Mouse (Mus musculus) retina, postnatal 7 days (tissue): ENCODE data around the gene Aif1.
"Not testable (repeated sequence)": the region's sequence is repeated elsewhere in the genome, so short reads cannot be mapped to it uniquely, and the experiment has no call there.

Source experiments
- DNase-seq: peaks from one replicate; pipeline ENCODE4 v3.0.0-alpha.2; 2012; ENCODE audit warnings: low read depth, low spot score

Gene Aif1

DNA sequence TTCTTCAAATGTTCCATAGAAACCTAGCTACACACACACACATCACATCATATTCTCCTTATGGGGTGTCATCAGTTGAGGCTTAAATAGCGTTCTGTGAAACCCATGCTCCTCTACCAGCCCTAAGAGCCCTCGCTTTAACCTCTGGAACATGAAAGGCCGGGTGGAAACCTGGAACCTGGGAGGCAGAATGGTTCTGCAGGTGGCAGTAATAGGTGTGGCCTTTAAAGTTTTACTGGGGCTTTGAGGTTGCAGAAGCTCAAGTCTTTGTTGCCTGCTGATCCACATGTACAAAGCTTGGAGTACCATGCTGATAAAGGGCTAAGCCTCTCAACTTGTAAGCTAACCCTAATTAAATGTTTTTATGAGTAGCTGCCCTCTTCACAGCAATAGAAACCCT is 28.5 kb downstream of the Aif1 start:
- no peak for DNase-seq

DNA sequence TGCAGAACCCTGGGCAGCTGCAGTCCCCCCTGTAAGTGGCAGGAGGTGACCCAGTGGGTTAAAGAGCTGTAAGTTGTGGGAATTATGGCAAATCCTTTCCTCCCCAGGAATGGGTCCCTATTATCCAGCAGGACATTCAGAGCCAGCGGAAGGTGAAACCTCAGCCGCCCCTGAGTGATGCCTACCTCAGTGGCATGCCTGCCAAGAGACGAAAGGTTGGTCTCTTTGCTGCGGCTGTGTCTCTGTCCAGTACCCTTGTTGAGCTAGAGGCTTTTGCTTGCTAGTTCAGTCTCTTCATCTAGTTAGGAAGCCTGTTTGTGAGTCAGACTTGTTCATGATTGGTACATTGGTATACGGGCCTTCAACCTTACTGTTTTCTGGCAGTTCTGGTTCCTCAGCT is 29.7 kb downstream of the Aif1 start:
- no peak for DNase-seq

DNA sequence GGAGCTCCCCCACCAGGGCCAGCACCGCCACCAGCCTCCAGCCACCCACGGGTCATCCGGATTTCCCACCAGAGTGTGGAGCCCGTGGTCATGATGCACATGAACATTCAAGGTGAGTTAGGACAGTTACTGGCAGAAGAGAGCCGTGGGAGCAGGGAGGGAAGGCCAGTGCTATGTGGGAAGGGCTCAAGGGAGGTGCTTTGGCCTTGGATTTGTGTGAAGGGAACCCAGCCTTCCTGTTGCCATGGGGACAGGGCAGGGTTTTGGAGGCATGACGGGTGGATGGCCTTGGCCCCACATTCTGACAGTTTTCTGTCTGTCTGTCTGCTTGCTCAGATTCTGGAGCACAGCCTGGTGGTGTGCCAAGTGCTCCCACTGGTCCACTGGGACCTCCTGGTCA is 33.9 kb downstream of the Aif1 start:
- DNase-seq: no peak

DNA sequence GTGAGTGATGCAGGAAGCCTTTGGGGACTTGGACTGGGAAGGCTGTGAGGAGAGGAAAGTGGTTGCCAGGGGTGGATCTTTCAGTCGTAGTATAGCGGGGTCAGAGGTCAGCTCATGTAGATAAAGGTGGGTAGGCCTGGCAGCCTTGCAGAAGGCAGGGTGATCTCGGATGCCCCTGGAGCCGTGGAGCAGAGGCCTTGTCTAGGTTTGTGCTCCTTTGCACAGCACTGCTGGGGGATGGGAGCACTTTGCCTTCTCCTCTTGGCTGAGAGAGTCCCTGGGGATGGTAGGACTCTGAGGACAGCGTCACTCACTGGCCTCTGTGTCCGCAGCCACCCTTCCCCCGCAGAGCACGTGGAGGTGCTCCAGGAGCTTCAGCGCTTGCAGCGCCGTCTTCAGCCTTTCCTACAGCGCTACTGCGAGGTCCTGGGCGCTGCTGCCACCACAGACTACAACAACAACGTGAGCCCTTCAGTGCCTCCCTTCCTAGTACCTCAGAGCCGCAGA is 35.3 kb downstream of the Aif1 start:
- no peak for DNase-seq

DNA sequence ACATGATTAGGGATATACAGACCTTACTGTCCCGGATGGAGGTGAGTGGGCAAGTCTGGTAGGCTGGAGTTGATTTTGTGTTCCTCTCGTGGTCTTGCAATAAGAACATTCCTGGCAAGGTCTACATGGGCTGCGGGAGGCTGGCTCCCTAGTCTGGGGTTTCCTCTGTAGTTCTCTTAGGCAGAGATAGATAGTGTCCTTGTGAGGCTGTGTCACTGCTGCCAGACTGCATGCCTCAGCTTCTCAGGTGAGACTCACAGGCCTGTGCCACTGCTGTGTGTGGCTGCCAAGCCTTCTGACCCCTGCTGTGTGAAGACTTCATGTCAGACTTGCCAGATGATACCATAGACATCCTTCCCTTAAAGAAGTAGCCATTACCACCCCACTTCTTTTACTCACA is 36.6 kb downstream of the Aif1 start:
- no peak for DNase-seq

DNA sequence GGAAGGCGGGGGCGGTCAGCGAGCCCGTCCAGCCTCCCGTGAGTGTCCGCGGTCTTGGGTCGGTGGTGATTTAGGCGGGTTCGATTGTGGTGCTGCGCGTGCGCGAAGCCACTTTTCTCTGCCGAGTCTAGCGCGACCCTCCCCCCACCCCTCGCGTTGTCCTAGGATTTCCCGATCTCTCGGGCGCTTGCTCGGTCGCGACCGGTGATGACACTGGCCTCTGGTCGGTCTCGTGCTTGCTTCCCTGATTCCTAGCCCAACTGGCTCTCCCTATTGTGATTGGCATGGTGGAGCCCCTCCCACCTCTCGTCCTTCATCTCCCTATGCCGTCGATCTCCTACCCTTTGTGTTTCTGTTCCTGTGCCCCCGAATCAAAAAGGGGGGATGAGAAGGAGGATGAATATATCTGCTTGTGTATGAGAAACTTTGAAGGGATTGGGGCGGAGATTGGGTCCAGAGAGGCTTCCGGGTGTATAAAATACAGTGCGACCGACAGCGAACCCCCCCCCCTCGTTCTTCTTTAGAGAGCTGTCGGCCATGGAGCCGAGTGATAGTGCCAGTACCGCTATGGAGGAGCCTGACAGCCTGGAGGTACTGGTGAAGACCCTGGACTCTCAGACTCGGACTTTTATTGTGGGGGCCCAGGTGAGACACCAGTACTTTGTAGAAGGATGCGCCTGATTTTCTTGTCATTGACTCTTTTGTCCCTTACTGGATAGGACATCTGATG is 40.1 kb downstream of the Aif1 start:
- no peak for DNase-seq

DNA sequence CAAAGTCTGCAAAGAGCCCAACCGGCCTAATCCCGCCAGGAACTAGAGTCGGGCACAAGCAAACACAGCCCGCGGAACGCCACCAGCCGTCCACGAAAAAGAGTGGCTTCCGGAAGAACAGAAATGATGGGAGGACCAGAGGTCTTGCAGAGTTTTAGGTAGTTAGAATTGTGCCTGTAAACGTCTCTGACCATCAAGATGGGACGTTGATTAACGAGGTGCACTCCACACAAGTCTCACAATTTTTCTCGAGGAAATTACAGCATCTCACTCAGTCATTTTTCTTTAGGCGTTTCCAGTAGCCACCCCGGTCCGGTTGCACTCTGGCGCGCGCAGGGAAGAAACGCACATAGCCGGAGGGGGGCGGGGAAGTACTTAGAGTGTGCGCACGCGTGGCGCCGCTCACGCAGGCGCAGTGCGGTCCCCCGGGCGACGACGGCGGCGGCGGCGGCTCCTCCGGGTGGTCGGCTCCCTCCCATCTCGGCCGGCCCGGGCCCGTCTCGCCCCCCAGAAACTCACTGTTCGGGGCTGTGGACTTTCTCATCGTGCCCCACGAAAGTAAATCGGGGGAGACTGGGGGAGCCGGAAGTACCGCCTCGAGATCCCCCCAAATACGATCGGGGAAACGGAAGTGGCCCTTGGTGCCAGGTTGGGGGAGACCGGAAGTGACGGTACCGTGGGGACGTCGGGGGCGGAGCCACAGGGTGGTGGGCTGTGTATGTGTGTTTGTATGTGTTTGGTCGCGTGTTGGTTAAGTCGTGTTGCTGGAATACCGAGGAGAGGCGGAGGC is 40.9 kb downstream of the Aif1 start, which contains the start of gene Bag6:
Gene Bag6, plus strand, starts transcription at position 378 of the 790 bp plus-strand sequence.
- peak; percentile 93 for DNase-seq

DNA sequence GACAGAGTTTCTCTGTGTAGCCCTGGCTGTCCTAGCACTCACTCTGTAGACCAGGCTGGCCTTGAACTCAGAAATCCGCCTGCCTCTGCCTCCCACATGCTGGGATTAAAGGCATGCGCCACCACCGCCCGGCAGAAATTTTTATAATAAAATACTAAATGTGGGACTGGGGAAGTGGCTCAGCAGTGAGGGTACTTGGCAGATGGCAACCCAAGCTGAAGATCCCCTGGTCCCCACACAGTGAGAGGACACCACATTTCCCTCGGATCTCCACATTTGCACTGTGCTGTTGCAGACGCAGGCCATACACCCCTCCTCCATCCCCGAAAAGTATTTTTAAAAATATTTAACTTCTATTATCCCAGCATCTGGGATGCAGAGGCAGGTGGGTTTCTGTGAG is 42.4 kb downstream of the Aif1 start:
- no peak for DNase-seq

DNA sequence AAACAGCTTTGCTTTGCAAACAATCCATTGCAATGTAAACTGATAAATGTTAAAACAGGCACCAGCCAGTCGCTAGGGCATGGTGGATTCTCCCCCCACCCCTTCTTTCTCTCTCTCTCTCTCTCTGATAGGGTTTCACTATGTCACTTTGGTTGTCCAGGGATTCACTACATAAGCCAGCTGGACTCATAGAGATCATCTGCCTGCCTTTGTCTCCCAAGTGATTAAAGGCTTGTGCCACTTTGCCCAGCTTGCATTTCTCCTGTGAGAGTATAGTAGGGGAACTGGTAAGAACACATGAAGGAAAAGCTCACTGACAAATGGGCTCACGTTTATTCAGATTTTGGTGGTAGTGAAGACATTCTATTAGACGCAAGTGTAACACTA is 43.7 kb downstream of the Aif1 start:
- DNase-seq: no peak

DNA sequence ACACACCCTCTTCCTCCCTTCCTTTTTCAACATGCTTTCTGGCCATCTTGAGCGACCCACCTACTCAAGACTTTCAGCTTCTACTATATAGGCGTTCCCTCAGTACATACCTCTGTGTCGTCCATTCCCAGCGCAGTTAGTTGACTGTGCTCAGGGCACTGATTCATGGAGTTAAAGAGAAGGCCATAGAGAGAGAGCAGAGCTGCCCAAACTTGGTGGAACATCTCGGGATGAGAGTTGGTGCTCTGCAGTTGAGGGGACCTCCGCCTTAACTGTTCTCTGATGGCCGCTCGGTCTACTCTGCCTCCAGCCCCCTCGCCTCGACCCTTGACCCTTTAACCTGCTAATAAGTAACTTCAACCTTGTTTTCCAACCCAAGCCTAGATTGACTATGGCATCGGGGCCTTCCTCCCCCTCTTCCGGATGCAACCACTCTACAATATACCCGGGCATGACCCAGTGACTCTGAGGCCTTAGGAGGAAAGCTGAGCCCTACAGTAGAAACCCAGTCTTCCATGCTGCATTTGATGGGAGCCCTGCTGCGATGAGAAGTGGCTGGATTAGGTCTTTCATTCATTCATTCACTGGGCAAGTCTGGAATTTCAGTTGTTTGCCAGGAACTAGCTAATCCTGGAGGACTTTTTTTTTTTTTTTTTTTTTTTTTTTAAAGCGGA is 44.2 kb downstream of the Aif1 start, which contains the start of gene Apom:
Gene Apom, minus strand, starts transcription at position 551 of the 674 bp plus-strand sequence.
- DNase-seq: no peak

DNA sequence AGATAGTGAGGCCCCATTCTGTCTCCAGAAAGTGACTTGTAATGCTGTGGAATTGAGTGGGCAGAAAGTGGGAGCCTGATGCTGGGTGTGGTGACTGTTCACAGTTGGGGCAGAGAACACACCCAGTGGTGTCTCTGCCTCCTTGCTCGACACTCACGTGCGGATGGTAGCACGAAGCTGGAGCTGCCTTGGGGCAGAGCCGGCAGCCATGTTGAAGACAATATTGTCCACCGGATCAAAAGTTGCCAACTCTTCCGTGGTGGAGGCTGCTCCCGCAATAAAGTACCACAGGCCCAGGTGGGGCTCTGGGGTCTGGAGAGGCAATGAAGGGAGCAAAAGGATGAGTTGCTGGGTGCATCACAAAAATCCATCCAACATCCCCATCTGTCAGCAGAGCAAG is 44.8 kb downstream of the Aif1 start:
- DNase-seq: no peak

DNA sequence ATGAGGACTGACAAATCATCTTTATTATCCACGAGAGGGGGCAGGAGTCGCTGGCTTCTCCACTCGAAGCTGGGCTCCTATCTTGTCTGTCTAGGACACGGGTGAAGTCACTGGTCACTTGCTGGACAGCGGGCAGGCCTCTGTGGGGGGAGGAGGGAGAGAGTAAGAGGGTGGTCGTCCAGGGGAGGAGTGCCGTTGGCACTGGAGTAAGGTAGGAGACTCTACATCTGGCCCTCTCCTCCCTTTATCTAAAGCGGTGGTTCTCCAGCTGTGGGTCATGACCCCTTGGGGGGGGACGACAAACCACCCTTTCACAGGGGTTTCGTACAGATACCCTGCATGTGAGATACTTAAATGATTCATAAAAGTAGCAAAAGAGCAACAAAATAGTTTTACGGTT is 46.9 kb downstream of the Aif1 start:
- DNase-seq: no peak

DNA sequence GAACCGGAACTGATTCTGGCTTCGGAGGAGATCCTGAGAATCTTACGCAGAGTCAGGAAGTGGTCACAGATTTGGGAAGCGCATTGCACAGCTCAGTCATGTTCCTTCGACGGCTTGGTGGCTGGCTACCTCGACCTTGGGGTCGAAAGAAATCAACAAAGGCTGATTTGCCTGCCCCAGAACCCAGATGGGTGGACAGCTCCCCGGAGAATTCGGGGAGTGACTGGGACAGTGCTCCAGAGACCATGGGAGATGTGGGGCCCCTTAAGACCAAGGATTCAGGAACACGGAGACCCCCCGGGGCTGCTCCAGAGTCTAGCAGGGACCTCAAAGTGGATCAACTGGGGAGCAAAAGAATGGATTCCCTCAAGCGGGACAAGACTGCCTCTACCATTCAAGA is 48.9 kb downstream of the Aif1 start:
- no peak for DNase-seq

DNA sequence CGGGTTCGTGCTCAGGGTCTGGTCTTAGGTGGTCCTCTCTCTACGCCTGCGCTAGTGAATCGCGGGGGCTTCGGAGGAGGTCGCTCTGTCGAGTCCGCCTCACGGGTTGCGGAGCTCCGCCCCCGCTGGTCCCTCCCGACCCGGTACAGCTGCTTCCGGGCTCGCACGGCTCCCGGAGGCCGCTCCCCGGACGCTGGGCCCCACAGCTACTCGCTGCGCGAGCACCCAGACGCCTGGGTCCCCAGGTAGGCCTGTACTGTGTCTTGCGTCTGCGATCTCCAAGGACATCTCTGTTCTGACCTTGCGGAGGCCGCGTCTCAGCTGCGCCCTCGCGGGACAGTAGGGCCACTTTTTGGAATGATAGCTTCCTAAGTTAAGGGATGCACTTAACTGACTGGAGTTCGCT is 49.7 kb downstream of the Aif1 start, which contains the start of gene D17H6S53E:
Gene D17H6S53E, plus strand, starts transcription at position 168 of the 406 bp plus-strand sequence.
- no peak for DNase-seq

DNA sequence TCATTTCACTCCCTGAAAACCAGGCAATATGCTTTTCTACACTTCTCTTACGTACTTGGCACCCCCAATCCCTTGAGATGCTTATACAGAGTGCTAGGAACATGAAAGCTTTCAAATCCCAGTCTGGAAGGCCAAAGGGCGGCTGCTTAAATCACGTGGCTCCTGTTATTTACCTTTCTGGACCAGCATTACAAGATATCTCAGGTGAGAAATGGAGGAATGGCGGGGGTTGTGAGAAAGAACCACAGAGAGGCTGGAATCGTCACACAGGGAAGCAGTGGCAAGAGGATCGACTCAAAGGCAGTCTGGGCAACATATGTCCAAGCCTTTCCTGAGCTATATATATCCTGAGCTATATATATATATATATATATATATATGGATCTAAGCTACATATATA is 50.3 kb downstream of the Aif1 start:
- no peak for DNase-seq

DNA sequence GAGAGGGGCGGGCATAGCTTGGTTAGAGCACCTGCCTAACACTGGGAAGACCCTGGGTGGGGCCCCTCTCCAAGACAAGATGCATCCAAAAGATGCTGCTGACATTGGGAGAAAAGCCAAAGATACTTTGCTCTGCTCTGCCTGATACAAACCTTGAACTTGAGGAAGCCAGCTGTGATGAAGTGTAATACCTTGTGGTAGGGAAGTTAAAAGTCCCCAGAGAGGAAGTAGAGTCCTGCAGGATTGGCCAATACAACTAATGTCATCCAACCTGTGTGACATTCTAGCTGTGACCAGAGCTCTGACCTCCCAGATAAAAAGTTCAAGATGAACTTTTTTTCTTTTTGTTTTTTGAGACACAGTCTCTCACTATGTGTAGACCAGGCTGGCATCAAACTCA is 50.8 kb downstream of the Aif1 start:
- no peak for DNase-seq

DNA sequence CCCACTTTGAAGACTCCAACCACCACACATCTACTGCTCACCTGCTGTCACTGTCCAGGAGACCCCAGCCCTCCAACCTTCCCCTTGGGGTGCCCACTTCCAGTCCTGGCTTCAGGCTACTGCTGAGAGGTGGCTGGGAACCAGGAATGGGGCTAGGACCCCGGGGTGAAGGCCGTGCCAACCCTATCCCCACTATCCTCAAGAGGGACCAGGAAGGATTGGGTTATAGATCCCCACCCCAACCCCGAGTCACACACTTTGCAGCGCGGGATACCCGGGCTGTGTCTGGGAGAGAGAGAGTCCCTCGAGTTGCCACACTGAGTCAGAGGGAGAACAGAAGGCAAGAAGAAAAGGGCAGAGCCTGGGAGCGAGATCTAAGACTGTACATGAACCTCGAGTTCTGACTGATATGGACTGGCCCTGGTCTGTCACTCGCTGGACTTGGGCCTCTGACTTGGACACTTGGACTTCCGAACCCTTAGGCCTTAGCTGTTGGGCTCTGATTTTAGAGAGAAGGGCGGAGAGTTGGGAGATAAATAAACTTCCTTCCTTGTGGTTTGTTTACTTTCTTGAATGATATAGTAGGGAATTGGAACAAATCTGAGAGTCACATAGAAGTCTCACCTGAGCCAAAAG is 51.5 kb downstream of the Aif1 start:
- DNase-seq: not testable (repeated sequence)

DNA sequence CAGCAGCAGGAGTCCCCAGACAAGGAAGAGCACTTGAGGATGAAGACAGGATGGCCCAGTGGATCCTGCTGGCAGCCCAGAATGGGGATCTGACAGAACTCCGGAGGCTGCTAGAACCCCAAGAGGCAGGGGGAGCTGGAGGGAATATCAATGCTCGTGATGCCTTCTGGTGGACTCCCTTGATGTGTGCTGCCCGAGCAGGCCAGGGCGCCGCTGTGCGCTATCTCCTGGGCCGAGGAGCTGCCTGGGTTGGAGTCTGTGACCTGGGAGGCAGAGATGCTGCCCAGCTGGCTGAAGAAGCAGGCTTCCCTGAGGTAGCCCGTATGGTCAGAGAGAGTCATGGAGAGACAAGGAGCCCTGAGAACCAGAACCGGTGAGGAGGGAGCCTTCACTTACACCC is 52.6 kb downstream of the Aif1 start:
- DNase-seq: not testable (repeated sequence)

DNA sequence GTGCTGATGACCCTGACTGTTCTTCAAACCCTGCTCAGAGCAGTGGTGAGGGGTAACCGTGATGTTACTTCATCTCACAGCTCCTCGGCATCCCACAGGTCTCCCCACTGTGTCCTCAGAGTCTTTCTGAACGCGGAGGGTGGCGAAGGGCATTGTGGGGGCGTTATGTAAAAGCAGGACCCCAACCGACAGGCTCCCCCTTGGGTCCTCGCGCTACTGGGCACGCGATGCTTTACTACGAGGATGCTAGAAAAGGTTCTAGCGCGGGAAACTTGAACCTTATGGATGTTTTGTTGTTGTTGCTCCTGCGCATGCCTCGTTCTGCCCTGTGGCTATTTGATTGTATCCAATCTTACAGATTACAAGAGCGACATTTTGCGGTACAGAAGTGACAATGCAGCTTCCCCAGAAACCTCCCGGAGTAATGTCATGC is 54.0 kb downstream of the Aif1 start, which contains the start of gene Csnk2b:
Gene Csnk2b, minus strand, starts transcription at position 183 of the 433 bp plus-strand sequence.
- peak; percentile 57 for DNase-seq

DNA sequence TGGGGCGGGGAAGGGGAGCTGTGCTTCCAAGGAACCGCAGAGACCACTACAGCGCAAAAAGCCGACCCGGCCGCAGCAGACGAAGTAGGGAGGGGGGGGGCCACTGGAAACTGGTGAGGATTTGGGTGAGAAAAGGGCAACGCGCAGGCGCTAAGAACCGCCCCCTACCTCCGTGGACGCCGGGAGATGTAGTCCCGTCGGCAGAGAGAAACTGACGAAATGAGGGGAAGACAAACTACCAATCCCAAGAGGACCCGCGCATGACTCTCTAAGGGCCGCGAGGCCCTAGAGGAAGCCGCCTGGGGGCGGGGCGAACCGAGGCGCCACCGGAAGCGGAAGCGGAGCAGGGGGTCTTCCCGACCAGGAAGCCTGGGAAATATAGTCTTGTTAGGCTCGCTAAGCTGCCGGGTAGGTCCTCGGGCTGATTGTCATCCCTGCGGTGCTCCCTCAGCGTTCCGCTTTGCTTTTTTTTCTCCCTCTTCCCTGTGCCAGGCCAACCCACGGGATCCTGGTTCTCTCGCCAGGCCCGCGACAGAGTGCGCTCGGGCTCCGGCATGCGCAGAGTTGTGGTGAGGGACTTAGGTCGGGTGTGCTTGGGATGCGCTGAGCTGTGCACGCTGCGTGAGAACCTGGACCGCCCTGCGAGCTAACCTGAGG is 54.6 kb downstream of the Aif1 start, which contains the start of gene Gpank1:
Gene Gpank1, plus strand, starts transcription at position 313 of the 657 bp plus-strand sequence.
- DNase-seq: peak; percentile 98
